Mouse (Mus musculus) c-Kit-positive CD71-positive TER-119-positive erythroid progenitor cells, embryonic 14.5 days (primary cell): ENCODE measurements around the gene Calm2.

ENCODE experiments used
- DNase-seq: peaks from one replicate; pipeline ENCODE4 v3.0.0-alpha.2; 2013; ENCODE audit warnings: low spot score

Calm2 gene

DNA sequence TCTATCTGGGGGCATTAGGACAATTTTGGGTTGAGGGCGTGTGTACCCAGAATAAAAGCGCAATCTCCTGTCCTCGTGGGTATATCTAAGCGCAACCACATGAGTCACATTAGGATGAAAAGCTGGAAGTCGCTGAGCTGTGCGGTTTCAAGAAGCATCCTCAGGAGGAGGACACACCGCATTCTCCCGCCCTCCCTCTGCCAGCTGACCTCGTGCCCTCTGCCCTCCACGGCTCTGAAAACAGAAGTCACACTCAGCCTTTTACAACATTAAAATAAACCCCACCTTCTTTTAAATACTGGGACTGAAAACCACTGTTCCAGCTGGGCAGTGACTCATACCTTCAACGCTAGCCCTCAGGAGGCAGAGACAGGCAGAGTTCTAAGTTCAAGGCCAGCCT, 49.6 kb downstream of the Calm2 start:
- DNase-seq, result no peak

DNA sequence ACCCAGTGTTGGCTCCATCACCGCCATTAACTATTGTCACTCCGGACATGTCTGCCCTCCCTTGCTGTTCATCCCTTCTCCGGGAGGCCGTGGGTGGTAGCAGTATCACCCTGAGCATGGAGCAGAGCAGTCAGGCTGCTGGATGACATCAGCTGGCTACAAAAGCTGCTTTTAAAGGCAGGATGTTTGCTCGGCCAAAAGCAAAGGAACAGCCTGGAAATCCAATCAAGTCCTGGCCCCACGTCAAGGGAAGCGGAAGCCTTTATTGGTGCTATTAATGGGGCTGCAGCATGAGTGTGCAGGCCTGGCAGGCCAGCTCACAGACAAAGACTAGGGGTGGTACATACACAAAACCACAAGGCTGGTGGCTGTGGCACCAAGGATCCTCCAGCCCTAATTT, 55.5 kb downstream of the Calm2 start:
- DNase-seq, result no peak

DNA sequence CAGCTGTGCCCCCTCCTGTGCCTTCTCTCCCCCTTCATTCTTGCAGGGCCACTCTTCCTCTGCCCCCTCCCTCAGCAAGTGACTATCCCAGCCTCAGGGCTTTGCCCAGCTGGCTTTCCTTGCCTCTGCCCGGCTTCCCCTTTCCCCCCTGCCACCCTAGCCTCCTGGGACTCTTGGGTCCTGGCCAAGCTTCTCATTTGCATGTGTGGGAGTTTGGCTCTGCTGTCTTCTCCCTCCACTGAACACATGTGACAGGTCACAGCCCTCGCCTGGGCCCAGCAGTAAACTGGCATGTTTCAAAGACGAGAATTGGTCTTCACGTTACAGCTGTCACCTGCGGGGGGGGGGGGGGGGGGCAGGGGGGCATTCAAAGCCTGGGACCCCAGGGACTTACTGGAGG, 59.7 kb downstream of the Calm2 start:
- DNase-seq, result no peak

DNA sequence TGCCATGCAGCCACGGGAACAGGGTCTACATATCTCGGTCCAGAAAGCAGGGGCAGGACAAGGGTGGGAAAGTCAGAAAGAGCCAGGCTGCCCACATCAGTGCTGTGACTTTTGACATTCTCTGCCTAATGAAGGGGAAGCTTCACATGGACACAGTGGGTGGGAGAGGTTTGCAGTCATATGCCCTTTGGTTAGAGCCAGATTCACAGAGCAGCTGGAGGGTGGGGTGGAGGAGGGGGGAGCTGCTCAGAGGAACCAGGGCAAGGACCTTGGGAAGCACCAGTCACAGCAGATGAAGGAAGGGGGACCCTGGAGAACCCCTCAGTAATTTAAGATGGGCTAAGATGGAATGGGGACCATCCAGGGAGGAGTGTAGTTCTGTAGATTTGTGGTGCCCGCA, 60.9 kb downstream of the Calm2 start:
- no peak for DNase-seq
